Mouse (Mus musculus): ENCODE measurements around the gene Wnk3.

- TF ChIP-seq CTCF (IDR thresholded peaks at IDR 0.05; ENCODE audit: low read depth) = no peak
- TF ChIP-seq EP300 (IDR thresholded peaks at IDR 0.05; ENCODE audit: low read depth) = no peak
Measured at GRCm38 (mm10) chrX:151168438-151169131, 29.3 kb upstream of the Wnk3 start.
